Mouse (Mus musculus) forebrain, embryonic 16.5 days (tissue): ENCODE results near the gene Frmd8. TPM values are rescaled to one million over a fixed set of nuclear protein-coding genes. Genes with fewer than 3 reads are reported as not detected.

Experiments
- ATAC-seq: fragments of 200-750 bp; cut with Nextera tagmentation; 2 replicates; pipeline ENCODE4 v1.8.0; 2017; ENCODE audit warnings: mild to moderate bottlenecking, moderate library complexity
- H3K27ac ChIP-seq: fragments of 300-500 bp; sonication (generic); 2 replicates; pipeline ENCODE4 v1.5.1; 2014; ENCODE audit warnings: low read length, control low read depth
- H3K27me3 ChIP-seq: fragments of 300-500 bp; sonication (generic); replicated peaks from 2 replicates; pipeline ENCODE4 v1.6.1; 2014; ENCODE audit warnings: low read length; ENCODE audit not compliant: control insufficient read depth, insufficient read depth
- H3K36me3 ChIP-seq: fragments of 300-500 bp; sonication (generic); 2 replicates; pipeline ENCODE4 v1.6.1; 2014; ENCODE audit not compliant: control insufficient read depth, insufficient read depth
- H3K4me1 ChIP-seq: fragments of 300-500 bp; sonication (generic); replicated peaks from 2 replicates; pipeline ENCODE4 v1.6.1; 2014; ENCODE audit warnings: low read length; ENCODE audit not compliant: control insufficient read depth, insufficient read depth
- H3K4me2 ChIP-seq: fragments of 300-500 bp; sonication (generic); 2 replicates; pipeline ENCODE4 v1.6.1; 2014; ENCODE audit warnings: mild to moderate bottlenecking, low read length, control low read depth
- H3K4me3 ChIP-seq: fragments of 300-500 bp; sonication (generic); replicated peaks from 2 replicates; pipeline ENCODE4 v1.5.1; 2014; ENCODE audit warnings: mild to moderate bottlenecking, low read length, control low read depth
- H3K9ac ChIP-seq: fragments of 300-500 bp; sonication (generic); replicated peaks from 2 replicates; pipeline ENCODE4 v1.6.1; 2014; ENCODE audit warnings: low read depth, low read length, control low read depth
- H3K9me3 ChIP-seq: fragments of 300-500 bp; sonication (generic); 2 replicates; pipeline ENCODE4 v1.6.1; 2016; ENCODE audit warnings: low read length; ENCODE audit not compliant: control insufficient read depth
- WGBS: fragments of 180-500 bp; shearing (Covaris S2); extraction: QIAGEN DNeasy Blood & Tissue Kit; methylation state at CpG from one replicate; pipeline ENCODE4 v1.1.7; 2014; 5-methylcytosine and 5-hydroxymethylcytosine counted together
- polyA plus RNA-seq: library from polyadenylated mRNA; unstranded; fragments of >200 nt; fragmentation: Nextera tagmentation; extraction: Ambion mirVana; gene quantifications from 2 replicates; pipeline ENCODE4 v1.2.1, GENCODE M21; 2015

Frmd8 gene
- polyA plus RNA-seq, 1 experiment from 2014 or later = 21.5 TPM

DNA sequence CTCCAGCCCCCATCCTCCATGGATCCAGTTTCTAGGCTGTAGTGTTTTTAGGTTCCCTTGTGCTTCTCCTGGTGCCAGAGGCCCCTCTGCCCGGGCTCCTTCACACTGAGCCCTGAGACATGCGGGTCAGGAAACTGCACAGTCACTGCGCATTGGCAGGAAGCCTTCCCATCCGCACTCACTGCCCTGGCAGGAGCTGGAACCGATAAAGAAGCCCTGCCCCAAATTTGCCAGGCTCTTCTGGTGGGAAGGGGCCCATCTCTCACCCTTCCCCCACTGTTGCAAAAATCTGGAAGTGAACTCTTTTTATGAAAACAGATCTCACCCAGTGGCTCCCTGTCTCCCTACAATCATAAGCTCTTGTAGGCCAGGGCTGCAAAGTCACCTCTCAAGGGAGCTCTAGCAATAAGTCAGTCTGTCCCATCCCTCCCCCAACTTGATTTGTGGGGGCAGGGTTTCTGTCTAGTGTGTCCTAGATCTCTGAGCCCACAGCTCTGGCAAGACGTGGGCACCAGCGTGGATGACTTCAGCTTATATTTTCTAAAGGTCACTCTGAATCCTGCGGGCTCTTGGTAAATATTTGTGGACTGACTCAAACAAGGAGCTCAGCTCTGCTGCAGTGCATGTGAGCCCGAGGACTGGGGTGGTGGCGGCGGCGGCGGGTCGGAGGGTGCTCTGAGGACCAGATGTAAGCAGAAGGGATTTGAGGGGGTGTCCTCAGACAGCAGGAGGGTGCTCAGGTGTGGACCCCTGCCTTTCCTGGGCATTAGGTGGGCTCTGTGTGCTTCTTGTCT is 26.8 kb downstream of the Frmd8 start:
- peaks cover 55% of the 10 kb centered on the region for H3K4me1 ChIP-seq
- H3K4me3 ChIP-seq = no peak overlapping the region
- ATAC-seq = no peak
- H3K9me3 ChIP-seq = no peaks in the 10 kb centered on the region
- 54% methylated on average over 14 of the region's 14 CpGs for WGBS
- H3K36me3 ChIP-seq = no peaks in the 10 kb centered on the region; the same call in 1 of the 2 replicates
- H3K4me2 ChIP-seq = no peak overlapping the region
- no peaks in the 10 kb centered on the region for H3K27me3 ChIP-seq
- H3K9ac ChIP-seq = peak overlapping the region; percentile 43
- peak overlapping the region; percentile 97 for H3K27ac ChIP-seq

DNA sequence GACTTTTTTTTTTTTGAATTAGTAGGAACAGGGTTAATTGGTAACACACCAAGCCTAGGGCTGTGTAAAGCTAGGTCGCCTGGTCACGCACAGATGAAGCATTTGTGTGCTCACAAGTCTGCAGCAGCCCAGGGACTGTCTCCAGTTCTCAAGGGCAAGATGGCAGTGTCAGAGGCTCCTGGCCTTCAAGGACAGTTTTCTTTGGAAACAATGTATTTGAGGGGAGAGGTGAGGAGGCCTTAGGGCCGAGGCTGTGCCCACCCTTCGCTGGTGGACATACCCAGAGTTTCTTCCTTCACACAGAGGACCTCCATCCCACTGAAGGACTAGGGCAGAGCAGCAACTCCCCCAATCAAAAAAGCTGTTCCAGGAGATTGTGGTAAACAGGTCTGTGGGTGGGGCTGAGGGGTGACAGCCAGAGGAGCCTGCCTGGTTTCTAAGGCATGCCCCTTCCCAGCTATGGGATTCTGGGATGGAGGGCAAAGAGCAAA is 27.7 kb downstream of the Frmd8 start:
- no peaks in the 10 kb centered on the region for H3K27me3 ChIP-seq
- peak overlapping the region; percentile 54 for H3K9ac ChIP-seq
- peaks cover 63% of the 10 kb centered on the region for H3K4me1 ChIP-seq
- H3K27ac ChIP-seq = peak overlapping the region; percentile 97
- H3K9me3 ChIP-seq = no peaks in the 10 kb centered on the region
- H3K36me3 ChIP-seq = no peaks in the 10 kb centered on the region; the same call in 1 of the 2 replicates
- 40% methylated on average over 4 of the region's 4 CpGs for WGBS
- ATAC-seq = no peak
- H3K4me2 ChIP-seq = peak overlapping the region; percentile 70
- no peak overlapping the region; the same call in 1 of the 2 replicates for H3K4me3 ChIP-seq

DNA sequence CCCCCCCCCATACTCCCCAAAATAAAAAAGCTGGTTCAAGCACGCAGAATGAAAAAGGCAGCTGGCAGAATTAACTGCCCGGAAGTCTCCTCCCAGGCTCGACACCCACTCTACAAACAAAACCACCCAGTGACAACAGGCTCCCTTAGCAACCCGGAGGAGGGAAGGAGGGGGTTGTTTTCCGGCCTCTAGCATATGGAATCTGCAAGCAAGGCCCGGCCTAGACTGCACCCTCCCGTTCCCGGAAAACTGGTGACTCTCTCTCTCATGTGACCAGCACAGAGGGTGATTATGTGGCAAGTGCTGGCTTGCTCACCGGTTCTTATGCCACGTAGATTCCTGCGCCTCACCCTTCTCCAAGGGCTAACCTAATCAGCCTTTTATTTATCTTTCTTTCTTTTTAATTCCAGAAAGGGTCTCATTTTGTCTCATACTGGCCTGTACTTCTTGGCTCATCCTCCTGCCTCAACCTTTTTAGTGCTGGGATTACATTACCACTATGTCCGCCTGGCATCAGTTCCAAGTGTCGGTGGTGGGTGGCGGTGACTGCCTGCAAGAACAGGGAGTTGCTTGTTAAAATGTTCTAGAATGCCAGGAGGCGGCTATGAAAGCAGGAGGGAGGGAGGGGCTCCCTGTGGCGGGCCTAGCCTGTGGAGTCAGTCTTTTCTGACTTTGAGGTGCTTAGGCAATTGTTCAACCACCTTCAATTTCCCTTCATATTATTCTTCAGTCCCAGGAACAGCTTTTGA is 28.3 kb downstream of the Frmd8 start:
- Histone ChIP-seq H3K4me2 (peak overlapping the region; percentile 70), H3K9me3 (no peaks in the 10 kb centered on the region), H3K27me3 (no peaks in the 10 kb centered on the region), H3K9ac (peak overlapping the region; percentile 54), H3K4me1 (peaks cover 62% of the 10 kb centered on the region), H3K36me3 (no peaks in the 10 kb centered on the region; the same call in 1 of the 2 replicates), H3K4me3 (peak overlapping the region; percentile 41), H3K27ac (peak overlapping the region; percentile 97)
- ATAC-seq = peak; percentile 85
- under 1% methylated on average over 16 of the region's 16 CpGs for WGBS

GRCm38 (mm10) chr19:5846154-5846553 is 28.9 kb downstream of the Frmd8 start:
- no peaks in the 10 kb centered on the region for H3K9me3 ChIP-seq
- peaks cover 58% of the 10 kb centered on the region for H3K4me1 ChIP-seq
- peak overlapping the region; percentile 97 for H3K27ac ChIP-seq
- H3K4me3 ChIP-seq = peak overlapping the region; percentile 41
- under 1% methylated on average over 7 of the region's 7 CpGs for WGBS
- ATAC-seq = peak; percentile 30
- no peaks in the 10 kb centered on the region for H3K36me3 ChIP-seq
- H3K9ac ChIP-seq = peak overlapping the region; percentile 54
- peak overlapping the region; percentile 70 for H3K4me2 ChIP-seq
- H3K27me3 ChIP-seq = no peaks in the 10 kb centered on the region

- Histone ChIP-seq H3K27me3 (no peaks in the 10 kb centered on the region), H3K4me3 (peak overlapping the region; percentile 41), H3K4me2 (peak overlapping the region; percentile 70), H3K27ac (peak overlapping the region; percentile 97), H3K4me1 (peaks cover 58% of the 10 kb centered on the region), H3K9ac (peak overlapping the region; percentile 54), H3K36me3 (no peaks in the 10 kb centered on the region), H3K9me3 (no peaks in the 10 kb centered on the region)
- 6% methylated on average over 43 of the region's 45 CpGs for WGBS
- ATAC-seq = peak; percentile 54
Measured at GRCm38 (mm10) chr19:5845319-5846135, 29.5 kb downstream of the Frmd8 start.

GRCm38 (mm10) chr19:5844831-5845318 is 30.2 kb downstream of the Frmd8 start:
- no peaks in the 10 kb centered on the region for H3K27me3 ChIP-seq
- no peak for ATAC-seq
- H3K4me1 ChIP-seq = peaks cover 53% of the 10 kb centered on the region
- no peak overlapping the region for H3K9ac ChIP-seq
- H3K4me3 ChIP-seq = no peak overlapping the region; the same call in 1 of the 2 replicates
- no peaks in the 10 kb centered on the region for H3K36me3 ChIP-seq
- 84% methylated on average over 12 of the region's 12 CpGs for whole genome bisulfite sequencing
- H3K9me3 ChIP-seq = no peaks in the 10 kb centered on the region
- peak overlapping the region; percentile 97 for H3K27ac ChIP-seq
- H3K4me2 ChIP-seq = peak overlapping the region; percentile 70

DNA sequence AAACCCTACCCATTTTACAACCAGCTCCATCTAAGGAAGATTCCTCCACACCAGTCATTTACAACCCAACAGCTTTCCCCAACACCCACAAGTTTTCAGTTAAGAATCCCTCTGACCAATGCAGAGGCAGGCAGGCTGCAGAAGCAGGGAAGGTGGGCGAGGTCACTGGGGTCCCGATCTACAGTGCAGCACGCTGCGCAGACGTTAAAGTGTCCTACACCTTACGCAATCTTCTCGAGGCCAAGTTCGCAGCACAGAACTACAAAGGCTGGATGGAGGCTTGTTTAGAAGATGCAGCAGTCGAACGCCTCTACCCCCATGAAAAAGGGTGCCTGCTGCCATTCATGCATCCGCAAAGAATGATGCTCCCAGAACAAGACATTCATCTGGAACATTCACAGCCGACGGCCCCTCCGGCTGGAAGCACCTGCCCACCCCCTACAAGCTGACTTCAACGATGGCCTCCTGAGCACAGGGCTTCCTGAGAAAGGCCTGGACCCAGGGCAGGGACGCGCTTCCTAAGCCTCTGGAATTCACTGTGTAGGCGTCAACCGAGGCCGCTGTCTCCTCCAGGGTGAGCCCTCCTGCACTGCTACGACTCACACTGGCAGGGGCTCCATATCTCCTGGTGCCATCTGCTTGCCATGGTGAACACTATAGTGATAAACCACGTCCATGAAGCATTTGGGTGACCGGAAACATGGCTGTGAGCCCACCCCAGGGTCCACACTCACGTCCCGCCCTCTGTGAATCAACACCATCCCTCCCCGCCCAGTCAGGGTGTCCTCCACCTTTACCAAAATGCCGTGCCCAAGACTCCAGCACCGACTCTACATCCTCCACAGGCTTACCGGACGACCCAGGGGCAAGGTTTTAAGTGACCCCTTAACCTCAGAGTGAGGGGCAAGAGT is 31.0 kb downstream of the Frmd8 start:
- Histone ChIP-seq H3K4me1 (peaks cover 50% of the 10 kb centered on the region), H3K9me3 (no peaks in the 10 kb centered on the region), H3K9ac (no peak overlapping the region), H3K4me2 (no peak overlapping the region), H3K27ac (no peak overlapping the region), H3K27me3 (no peaks in the 10 kb centered on the region), H3K36me3 (no peaks in the 10 kb centered on the region), H3K4me3 (no peak overlapping the region)
- WGBS = 91% methylated on average over 30 of the region's 30 CpGs
- no peak for ATAC-seq
